Mouse (Mus musculus): ENCODE results near the gene Tha1. TPM values are rescaled to one million over a fixed set of nuclear protein-coding genes. Genes with fewer than 3 reads are reported as not detected.

Gene Tha1
- polyA plus RNA-seq, 1 experiment: 0.13 TPM

- Histone ChIP-seq H3K36me3 (ENCODE audit: control insufficient read depth) (peaks cover 28% of the 10 kb centered on the region), H3K4me3 (replicated peaks) (peak overlapping the region; percentile 76), H3K27me3 (ENCODE audit: control insufficient read depth) (no peaks in the 10 kb centered on the region), H3K9me3 (ENCODE audit: control insufficient read depth, low read length) (no peaks in the 10 kb centered on the region), H3K4me1 (ENCODE audit: control insufficient read depth) (peaks cover 93% of the 10 kb centered on the region)
- TF ChIP-seq GATA1 (IDR thresholded peaks at IDR 0.05; ENCODE audit: low read length) (no peak), TAL1 (IDR thresholded peaks at IDR 0.05; ENCODE audit: low read length) (no peak)
Observed at GRCm38 (mm10) chr11:117832086-117832969, 41.0 kb downstream of the Tha1 start.

DNA sequence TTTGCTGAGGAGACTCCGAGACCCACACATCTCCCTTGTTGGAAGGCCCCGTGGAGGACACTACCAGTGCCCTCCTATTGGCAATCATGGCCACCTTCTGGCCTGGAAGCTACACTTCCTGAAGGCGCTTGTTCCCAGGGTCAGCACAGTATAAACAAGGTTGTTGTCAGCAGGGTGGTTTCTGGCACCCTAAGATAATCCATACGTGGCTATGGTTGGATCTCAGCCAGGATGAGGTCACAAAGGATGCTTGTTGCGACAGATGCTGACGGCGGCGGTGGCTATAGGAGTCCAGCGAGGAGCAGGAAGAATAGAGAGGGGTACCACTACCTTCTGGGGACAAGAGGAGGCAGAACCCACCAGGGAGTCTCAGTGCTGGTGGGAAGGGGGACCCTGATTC is 42.9 kb downstream of the Tha1 start:
- H3K4me3 ChIP-seq (replicated peaks): peak overlapping the region; percentile 34

DNA sequence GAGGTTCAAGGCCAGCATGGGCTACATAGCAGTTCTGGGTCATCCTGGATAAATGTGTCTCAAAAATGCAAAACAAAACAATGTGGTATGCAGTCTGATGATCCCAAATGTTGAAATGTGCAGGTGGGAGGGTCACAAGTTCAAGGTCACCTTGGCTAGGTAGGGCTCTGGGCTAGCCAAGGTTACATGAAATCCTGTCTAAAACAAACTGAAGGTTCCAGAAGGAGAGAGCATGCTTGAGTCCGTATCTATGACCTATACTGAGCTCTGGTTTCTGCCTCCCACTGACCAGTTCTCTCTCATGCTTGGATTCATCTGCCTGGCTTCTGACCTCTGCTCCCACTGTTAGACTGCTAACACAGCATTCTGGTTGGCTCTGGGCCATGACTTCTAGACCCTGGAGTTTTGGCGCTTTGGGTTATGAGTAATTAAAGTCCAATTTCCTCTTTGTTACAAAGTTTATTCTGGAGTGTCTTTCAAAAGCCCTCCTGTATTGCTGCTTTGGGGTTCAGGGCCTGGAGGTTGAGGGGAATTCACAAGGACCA is 43.5 kb downstream of the Tha1 start:
- Histone ChIP-seq H3K4me1 (ENCODE audit: control insufficient read depth) (peaks cover 94% of the 10 kb centered on the region), H3K9me3 (ENCODE audit: control insufficient read depth, low read length) (no peaks in the 10 kb centered on the region), H3K36me3 (ENCODE audit: control insufficient read depth) (peaks cover 23% of the 10 kb centered on the region), H3K4me3 (replicated peaks) (no peak overlapping the region), H3K27me3 (ENCODE audit: control insufficient read depth) (no peaks in the 10 kb centered on the region)
- TF ChIP-seq TAL1 (IDR thresholded peaks at IDR 0.05; ENCODE audit: low read length) (no peak), GATA1 (IDR thresholded peaks at IDR 0.05; ENCODE audit: low read length) (no peak)

More for the DNA sequence above, 42.9 kb downstream of the Tha1 start:
- Histone ChIP-seq H3K9me3 (ENCODE audit: control insufficient read depth, low read length) (no peaks in the 10 kb centered on the region), H3K36me3 (ENCODE audit: control insufficient read depth) (peaks cover 27% of the 10 kb centered on the region), H3K4me1 (ENCODE audit: control insufficient read depth) (peaks cover 95% of the 10 kb centered on the region), H3K27me3 (ENCODE audit: control insufficient read depth) (no peaks in the 10 kb centered on the region)
- no peak for TF ChIP-seq GATA1 (IDR thresholded peaks at IDR 0.05; ENCODE audit: low read length)
- no peak for TF ChIP-seq TAL1 (IDR thresholded peaks at IDR 0.05; ENCODE audit: low read length)

DNA sequence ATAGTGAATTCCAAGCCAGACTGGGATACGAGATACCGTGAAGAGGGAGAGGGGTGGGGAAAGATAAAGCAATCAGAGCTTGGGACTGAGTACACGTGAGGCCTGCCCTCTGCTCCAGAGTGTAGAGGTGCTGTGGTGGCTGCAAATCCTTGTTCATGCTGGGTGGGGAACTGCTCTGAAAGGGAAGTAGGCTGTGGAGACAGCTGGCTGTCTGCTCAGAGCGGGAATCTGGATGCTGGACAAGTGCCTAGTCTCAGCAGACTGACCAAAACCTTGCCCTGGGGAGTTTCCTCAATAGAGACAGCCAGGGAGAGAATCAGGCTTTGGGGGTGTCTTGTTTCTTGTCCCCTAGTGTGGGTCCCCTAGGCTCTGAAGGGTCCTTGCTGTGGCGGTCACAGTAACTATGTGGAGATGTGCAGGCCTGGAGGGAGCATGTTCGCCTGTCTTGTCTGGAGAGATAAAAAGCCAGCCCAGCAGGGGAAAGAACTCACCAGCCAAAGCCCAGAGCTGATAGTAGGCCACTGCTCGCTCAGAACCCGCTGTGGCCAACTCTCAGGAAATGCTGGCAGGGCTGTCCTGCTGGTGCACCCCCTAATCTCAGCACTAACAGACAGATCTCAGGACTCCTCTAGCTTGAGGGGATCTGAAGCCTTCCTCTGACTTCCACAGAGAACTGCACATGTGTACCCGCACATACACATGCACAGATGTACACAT is 44.2 kb downstream of the Tha1 start:
- Histone ChIP-seq H3K36me3 (ENCODE audit: control insufficient read depth) (peaks cover 29% of the 10 kb centered on the region), H3K9me3 (ENCODE audit: control insufficient read depth, low read length) (no peaks in the 10 kb centered on the region), H3K4me1 (ENCODE audit: control insufficient read depth) (peaks cover 93% of the 10 kb centered on the region), H3K4me3 (replicated peaks) (peak overlapping the region; percentile 10), H3K27me3 (ENCODE audit: control insufficient read depth) (no peaks in the 10 kb centered on the region)
- TF ChIP-seq GATA1 (IDR thresholded peaks at IDR 0.05; ENCODE audit: low read length): no peak
- no peak for TF ChIP-seq TAL1 (IDR thresholded peaks at IDR 0.05; ENCODE audit: low read length)

GRCm38 (mm10) chr11:117828149-117828887 is 45.0 kb downstream of the Tha1 start:
- H3K36me3 ChIP-seq (ENCODE audit: control insufficient read depth): peaks cover 36% of the 10 kb centered on the region
- TF ChIP-seq TAL1 (IDR thresholded peaks at IDR 0.05; ENCODE audit: low read length) (no peak), GATA1 (IDR thresholded peaks at IDR 0.05; ENCODE audit: low read length) (no peak)
- H3K4me1 ChIP-seq (ENCODE audit: control insufficient read depth): peaks cover 96% of the 10 kb centered on the region
- H3K9me3 ChIP-seq (ENCODE audit: control insufficient read depth, low read length): no peaks in the 10 kb centered on the region
- H3K4me3 ChIP-seq (replicated peaks): peak overlapping the region; percentile 86
- no peaks in the 10 kb centered on the region for H3K27me3 ChIP-seq (ENCODE audit: control insufficient read depth)

DNA sequence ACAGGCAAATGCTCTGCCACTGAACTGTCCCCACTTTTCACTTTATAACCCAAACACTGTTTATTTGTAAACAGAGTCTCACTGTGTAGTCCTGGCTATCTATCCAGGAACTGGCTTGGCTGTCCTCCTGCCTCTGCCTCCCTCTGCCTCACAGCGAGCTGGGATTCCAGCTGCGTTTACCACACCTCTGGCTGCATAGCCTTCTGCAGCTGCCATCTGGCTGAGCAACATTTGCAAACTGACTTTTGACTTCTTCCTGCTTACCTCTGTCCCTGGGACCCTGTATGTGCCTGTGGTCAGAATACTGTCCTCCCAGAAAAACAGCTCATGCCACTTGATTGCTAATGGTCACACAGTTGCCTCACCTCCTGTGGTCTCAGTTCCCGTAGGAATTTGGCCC is 45.9 kb downstream of the Tha1 start:
- TF ChIP-seq TAL1 (IDR thresholded peaks at IDR 0.05; ENCODE audit: low read length): no peak
- no peak for TF ChIP-seq GATA1 (IDR thresholded peaks at IDR 0.05; ENCODE audit: low read length)
- no peaks in the 10 kb centered on the region for H3K27me3 ChIP-seq (ENCODE audit: control insufficient read depth)
- no peaks in the 10 kb centered on the region for H3K9me3 ChIP-seq (ENCODE audit: control insufficient read depth, low read length)
- peak overlapping the region; percentile 86 for H3K4me3 ChIP-seq (replicated peaks)
- peaks cover 98% of the 10 kb centered on the region for H3K4me1 ChIP-seq (ENCODE audit: control insufficient read depth)
- peaks cover 42% of the 10 kb centered on the region for H3K36me3 ChIP-seq (ENCODE audit: control insufficient read depth)

- Histone ChIP-seq H3K27me3 (ENCODE audit: control insufficient read depth) (no peaks in the 10 kb centered on the region), H3K4me1 (ENCODE audit: control insufficient read depth) (peaks cover 97% of the 10 kb centered on the region), H3K9me3 (ENCODE audit: control insufficient read depth, low read length) (no peaks in the 10 kb centered on the region), H3K4me3 (replicated peaks) (peak overlapping the region; percentile 86), H3K36me3 (ENCODE audit: control insufficient read depth) (peaks cover 46% of the 10 kb centered on the region)
- TF ChIP-seq TAL1 (IDR thresholded peaks at IDR 0.05; ENCODE audit: low read length) (no peak), GATA1 (IDR thresholded peaks at IDR 0.05; ENCODE audit: low read length) (no peak)
Observed at GRCm38 (mm10) chr11:117826916-117827315, 46.4 kb downstream of the Tha1 start.

GRCm38 (mm10) chr11:117826164-117826563 is 47.1 kb downstream of the Tha1 start:
- H3K36me3 ChIP-seq (ENCODE audit: control insufficient read depth): peaks cover 53% of the 10 kb centered on the region
- H3K27me3 ChIP-seq (ENCODE audit: control insufficient read depth): no peaks in the 10 kb centered on the region
- TF ChIP-seq GATA1 (IDR thresholded peaks at IDR 0.05; ENCODE audit: low read length): no peak
- peaks cover 97% of the 10 kb centered on the region for H3K4me1 ChIP-seq (ENCODE audit: control insufficient read depth)
- peak overlapping the region; percentile 86 for H3K4me3 ChIP-seq (replicated peaks)
- H3K9me3 ChIP-seq (ENCODE audit: control insufficient read depth, low read length): no peaks in the 10 kb centered on the region

All from erythroblast, embryonic 14.5 days (primary cell).